Mouse (Mus musculus) forebrain, embryonic 10.5 days (tissue): ENCODE data around the gene Rora. TPM values are rescaled to one million over a fixed set of nuclear protein-coding genes. Genes with fewer than 3 reads are reported as not detected.

Experiments used
- DNase-seq: peaks from one replicate; pipeline ENCODE4 v3.0.0-alpha.2; 2017; ENCODE audit warnings: low spot score; ENCODE audit errors: extremely low spot score
- H3K27ac ChIP-seq: fragments of 300-500 bp; sonication (generic); 2 replicates; pipeline ENCODE4 v1.5.1; 2016; ENCODE audit warnings: mild to moderate bottlenecking
- H3K27me3 ChIP-seq: fragments of 300-500 bp; sonication (generic); 2 replicates; pipeline ENCODE4 v1.6.1; 2016; ENCODE audit warnings: mild to moderate bottlenecking; ENCODE audit not compliant: poor library complexity, severe bottlenecking
- H3K36me3 ChIP-seq: fragments of 300-500 bp; sonication (generic); replicated peaks from 2 replicates; pipeline ENCODE4 v1.6.1; 2016; ENCODE audit warnings: mild to moderate bottlenecking, moderate library complexity
- H3K4me1 ChIP-seq: fragments of 300-500 bp; sonication (generic); 2 replicates; pipeline ENCODE4 v1.6.1; 2016
- H3K4me3 ChIP-seq: fragments of 300-500 bp; sonication (generic); 2 replicates; pipeline ENCODE4 v1.5.1; 2016; ENCODE audit warnings: mild to moderate bottlenecking, moderate library complexity
- H3K9me3 ChIP-seq: fragments of 300-500 bp; sonication (generic); 2 replicates; pipeline ENCODE4 v1.6.1; 2016; ENCODE audit warnings: mild to moderate bottlenecking, moderate library complexity
- WGBS: fragments of 180-500 bp; shearing (Covaris S2); methylation state at CpG from one replicate; pipeline ENCODE4 v1.1.7; 2016; 5-methylcytosine and 5-hydroxymethylcytosine counted together
- polyA plus RNA-seq: library from polyadenylated mRNA; unstranded; fragments of >200 nt; fragmentation: Nextera tagmentation; extraction: Ambion mirVana; gene quantifications from 2 replicates; pipeline ENCODE4 v1.2.1, GENCODE M21; 2016

Rora gene
- polyA plus RNA-seq: 5.6 and 5.7 TPM in 2 replicates

DNA sequence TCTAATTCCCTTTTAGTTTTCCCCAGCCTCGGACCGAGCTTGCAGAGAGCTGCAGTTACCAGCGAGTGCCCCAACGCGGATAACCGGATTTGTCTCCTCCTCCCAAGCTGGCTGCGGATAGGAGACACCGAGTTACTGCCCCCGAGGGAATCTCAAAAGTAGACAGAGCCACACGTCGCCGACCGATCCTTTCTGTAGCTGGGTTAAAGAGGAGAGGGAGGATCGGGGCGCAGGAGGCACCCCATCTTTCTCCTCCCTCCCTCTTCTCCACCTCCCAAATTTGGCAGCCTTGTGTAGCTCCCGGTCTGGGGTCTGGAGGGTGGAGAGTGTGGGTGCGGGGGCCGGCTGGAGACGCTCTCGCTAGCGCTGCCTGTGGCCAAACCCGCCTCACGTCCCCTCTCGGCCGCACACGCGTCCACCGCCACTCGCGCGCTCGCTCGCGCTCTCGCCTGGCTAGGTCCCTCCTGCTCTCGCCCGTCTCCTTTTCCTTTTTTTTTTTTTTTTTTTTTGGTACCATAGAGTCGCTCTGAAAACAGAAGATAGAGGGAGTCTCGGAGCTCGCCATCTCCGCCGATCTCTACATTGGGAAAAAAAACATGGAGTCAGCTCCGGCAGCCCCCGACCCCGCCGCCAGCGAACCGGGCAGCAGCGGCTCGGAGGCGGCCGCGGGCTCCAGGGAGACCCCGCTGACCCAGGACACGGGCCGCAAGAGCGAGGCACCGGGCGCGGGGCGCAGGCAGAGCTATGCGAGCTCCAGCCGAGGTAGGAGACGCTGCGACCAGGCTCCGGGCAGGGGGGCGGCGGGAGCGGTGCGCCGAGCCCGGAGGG lies at the start of gene Rora:
Gene Rora, plus strand, starts transcription at position 576 of the 828 bp plus-strand sequence.
- H3K27ac ChIP-seq: peak within 1 kb of the TSS; percentile 93
- peaks cover 21% of the 10 kb centered on the region for H3K27me3 ChIP-seq
- H3K36me3 ChIP-seq: no peaks in the 10 kb centered on the region
- peak; percentile 76 for DNase-seq
- under 1% methylated on average over 72 of the region's 72 CpGs for WGBS
- peaks cover 35% of the 10 kb centered on the region for H3K4me1 ChIP-seq
- no peaks in the 10 kb centered on the region for H3K9me3 ChIP-seq
- H3K4me3 ChIP-seq: peak within 1 kb of the TSS; percentile 86

DNA sequence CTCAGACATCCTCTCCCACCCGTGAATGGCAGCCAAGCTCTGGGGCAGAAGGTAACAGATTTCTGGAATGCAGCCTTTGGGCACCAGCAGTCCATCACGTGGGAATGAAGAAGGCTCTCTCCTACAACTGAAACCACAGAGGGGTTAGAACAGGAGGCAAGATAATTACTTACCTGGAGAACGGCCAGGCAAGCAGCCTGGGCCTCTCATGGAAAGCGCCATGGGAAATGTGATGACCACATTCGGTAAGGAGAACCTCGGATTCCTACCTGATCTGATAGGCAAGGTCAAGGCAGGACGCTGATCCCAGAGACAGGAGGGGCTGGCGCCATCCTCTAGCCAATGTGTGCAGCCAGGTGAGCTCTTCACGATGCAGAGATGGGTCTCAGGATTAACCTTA lies 39.6 kb upstream of the Rora start:
- H3K27ac ChIP-seq: no peak overlapping the region
- DNase-seq: no peak
- no peak overlapping the region for H3K4me3 ChIP-seq
- WGBS: 87% methylated on average over 9 of the region's 9 CpGs
- H3K9me3 ChIP-seq: no peaks in the 10 kb centered on the region
- peaks cover 7% of the 10 kb centered on the region for H3K4me1 ChIP-seq
- H3K27me3 ChIP-seq: no peaks in the 10 kb centered on the region
- H3K36me3 ChIP-seq: no peaks in the 10 kb centered on the region

DNA sequence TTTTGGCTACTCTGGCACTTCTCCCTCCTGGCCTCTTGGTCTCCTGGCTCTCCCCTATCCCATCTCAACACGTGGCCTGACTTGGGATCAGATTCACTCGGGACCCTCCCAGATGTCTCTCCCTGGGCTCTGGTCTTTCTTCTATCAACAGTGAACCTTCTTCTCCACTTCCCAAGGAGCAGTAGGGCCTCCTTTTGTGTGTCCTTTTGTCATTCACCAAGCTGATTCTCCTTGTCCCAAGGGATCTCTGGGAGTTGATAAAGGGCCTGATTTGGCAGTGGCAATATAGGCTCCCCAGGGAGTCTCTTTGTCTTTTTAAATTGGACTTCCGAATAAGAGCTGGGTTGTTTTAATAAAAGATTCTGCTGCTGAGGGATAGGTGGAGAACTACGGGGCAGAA lies 36.5 kb upstream of the Rora start:
- 15% methylated on average over 4 of the region's 4 CpGs for WGBS
- no peak for DNase-seq

DNA sequence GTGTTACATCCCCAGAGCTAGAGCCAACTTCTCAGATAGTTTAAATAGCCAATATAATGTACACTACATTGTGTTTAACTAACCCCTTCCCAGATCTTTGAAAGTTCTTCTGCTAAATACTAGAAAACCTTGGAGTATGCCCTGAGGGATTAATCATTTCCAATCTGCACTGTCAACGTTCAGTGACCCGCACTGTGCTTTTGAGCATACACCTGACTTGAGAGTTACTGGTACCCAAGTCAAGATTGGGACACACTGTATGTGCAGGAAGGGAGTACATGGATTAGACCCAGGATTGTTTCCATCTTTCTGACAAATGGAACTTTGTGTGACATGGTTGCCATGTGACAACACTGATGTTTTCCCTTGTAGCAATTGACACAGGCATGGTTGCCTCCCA lies 33.5 kb upstream of the Rora start:
- Histone ChIP-seq H3K4me1 (peaks cover 7% of the 10 kb centered on the region), H3K27ac (no peak overlapping the region), H3K9me3 (no peaks in the 10 kb centered on the region), H3K27me3 (no peaks in the 10 kb centered on the region), H3K36me3 (no peaks in the 10 kb centered on the region), H3K4me3 (no peak overlapping the region)
- DNase-seq: no peak
- 92% methylated on average over 2 of the region's 2 CpGs for WGBS

More for the DNA sequence above, 36.5 kb upstream of the Rora start:
- no peaks in the 10 kb centered on the region for H3K9me3 ChIP-seq
- H3K4me3 ChIP-seq: no peak overlapping the region
- H3K4me1 ChIP-seq: peaks cover 7% of the 10 kb centered on the region
- H3K27me3 ChIP-seq: no peaks in the 10 kb centered on the region
- no peak overlapping the region for H3K27ac ChIP-seq
- no peaks in the 10 kb centered on the region for H3K36me3 ChIP-seq

DNA sequence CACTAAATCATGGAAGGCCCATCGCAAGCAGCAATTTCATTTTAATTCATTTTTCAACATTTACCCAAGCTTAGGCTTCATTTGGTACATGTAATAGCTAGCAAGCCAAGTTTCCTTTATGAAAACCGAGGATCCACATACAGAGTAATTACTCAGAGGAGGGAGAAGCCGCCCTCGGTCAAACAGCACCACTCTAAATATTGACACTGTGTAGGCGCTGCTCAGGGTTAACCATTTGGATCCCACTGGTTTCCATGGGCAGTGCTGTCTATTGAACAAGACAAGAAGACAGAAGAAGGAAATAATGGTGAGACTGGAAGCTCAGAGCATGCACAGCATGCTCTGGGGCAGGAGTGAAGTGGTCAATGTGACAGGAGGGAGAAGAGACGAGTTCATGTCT lies 33.1 kb upstream of the Rora start:
- Histone ChIP-seq H3K36me3 (no peaks in the 10 kb centered on the region), H3K27ac (no peak overlapping the region), H3K4me3 (no peak overlapping the region), H3K9me3 (no peaks in the 10 kb centered on the region), H3K4me1 (peaks cover 7% of the 10 kb centered on the region), H3K27me3 (no peaks in the 10 kb centered on the region)
- DNase-seq: no peak
- 91% methylated on average over 6 of the region's 6 CpGs for WGBS

DNA sequence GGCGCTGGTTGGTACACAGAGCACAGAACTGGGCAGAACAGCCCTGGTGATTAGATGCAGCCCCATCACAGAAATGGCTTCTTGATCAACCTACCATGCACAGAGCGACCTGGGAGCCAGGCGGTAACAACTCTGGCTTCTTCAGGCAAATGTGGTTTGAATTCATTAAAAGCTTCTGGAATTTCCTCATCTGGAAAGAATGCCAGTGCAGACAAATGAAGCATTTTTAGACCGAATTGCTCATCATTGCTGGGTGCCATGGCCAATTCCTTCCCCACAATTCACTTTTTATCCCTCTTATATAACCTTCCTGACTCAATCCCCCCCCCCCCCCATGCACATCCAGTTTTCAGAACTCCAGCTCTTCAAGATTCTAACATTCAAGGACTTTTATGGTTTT lies 28.6 kb upstream of the Rora start:
- H3K27ac ChIP-seq: no peak overlapping the region
- DNase-seq: no peak
- no peaks in the 10 kb centered on the region for H3K4me1 ChIP-seq
- H3K4me3 ChIP-seq: no peak overlapping the region
- H3K9me3 ChIP-seq: no peaks in the 10 kb centered on the region
- H3K27me3 ChIP-seq: no peaks in the 10 kb centered on the region
- H3K36me3 ChIP-seq: no peaks in the 10 kb centered on the region
- 85% methylated on average over 4 of the region's 4 CpGs for WGBS

DNA sequence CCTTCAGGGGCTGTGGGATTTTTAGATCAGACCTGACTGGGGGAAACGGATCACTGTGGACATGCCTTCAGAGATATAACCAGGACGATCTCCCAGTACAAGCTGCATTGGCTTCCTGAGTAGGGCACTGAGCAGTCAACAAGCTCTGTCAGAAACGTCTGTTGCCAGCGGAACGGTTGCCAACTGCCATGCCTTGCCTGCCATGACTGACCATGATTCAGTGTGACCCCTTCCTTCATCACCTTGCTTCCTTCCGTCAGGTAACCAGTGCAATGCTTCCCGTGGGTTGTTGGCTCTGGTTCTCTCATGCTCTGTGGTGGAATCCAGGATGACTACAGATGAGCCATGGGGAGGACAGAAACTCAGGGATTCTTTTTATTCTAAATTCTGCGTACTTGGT lies 16.3 kb upstream of the Rora start:
- Histone ChIP-seq H3K27me3 (no peaks in the 10 kb centered on the region), H3K4me3 (no peak overlapping the region), H3K27ac (no peak overlapping the region), H3K36me3 (no peaks in the 10 kb centered on the region), H3K4me1 (peaks cover 3% of the 10 kb centered on the region; the same call in 1 of the 2 replicates), H3K9me3 (no peaks in the 10 kb centered on the region)
- WGBS: 92% methylated on average over 8 of the region's 8 CpGs
- no peak for DNase-seq

DNA sequence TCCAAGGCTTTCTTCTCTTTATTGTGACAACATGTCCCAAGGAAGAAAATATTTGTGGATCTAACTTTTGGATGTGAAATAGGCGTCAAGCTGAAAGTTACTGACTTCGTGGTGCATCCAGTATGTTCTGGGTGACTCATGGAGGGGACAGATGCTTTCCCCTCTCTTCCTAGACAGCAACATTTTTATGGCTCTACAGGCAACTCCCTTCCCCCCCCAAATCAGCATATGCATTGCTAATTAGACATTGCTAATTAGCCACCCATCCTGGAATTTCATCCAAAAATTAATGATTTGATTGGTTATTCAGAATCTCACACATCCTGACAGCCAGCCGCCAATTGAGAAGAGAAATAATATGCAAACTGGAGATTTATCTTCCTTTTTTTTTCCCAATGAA lies 12.5 kb upstream of the Rora start:
- DNase-seq: no peak
- no peaks in the 10 kb centered on the region for H3K36me3 ChIP-seq
- no peak overlapping the region for H3K27ac ChIP-seq
- no peaks in the 10 kb centered on the region for H3K9me3 ChIP-seq
- H3K4me3 ChIP-seq: no peak overlapping the region
- WGBS: 81% methylated on average over 3 of the region's 3 CpGs
- H3K27me3 ChIP-seq: no peaks in the 10 kb centered on the region
- H3K4me1 ChIP-seq: peaks cover 3% of the 10 kb centered on the region; the same call in 1 of the 2 replicates

DNA sequence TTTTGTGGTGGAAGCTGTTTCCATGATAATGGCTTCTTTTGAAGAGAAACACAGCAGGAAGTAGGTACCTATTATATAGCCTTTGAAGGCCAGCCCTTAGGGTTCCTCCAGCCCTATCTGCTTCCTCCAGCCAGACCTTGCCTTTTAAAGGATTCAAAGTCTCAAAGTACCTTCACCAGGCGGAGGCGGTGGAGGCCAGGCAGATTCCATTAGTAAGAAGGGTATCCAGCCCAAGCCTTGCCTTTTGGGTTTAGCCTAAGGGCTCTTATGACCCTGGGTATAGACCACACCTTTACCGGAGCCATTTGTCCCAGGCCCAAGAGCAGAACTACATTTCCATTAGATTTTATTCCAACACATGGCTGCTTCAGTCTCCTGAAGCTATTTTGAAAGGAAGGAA lies 5.5 kb upstream of the Rora start:
- Histone ChIP-seq H3K4me1 (peaks cover 7% of the 10 kb centered on the region; the same call in 1 of the 2 replicates), H3K27me3 (no peaks in the 10 kb centered on the region; the same call in 1 of the 2 replicates), H3K27ac (no peak overlapping the region), H3K36me3 (no peaks in the 10 kb centered on the region), H3K4me3 (no peak overlapping the region), H3K9me3 (no peaks in the 10 kb centered on the region)
- no peak for DNase-seq
- 79% methylated on average over 3 of the region's 3 CpGs for WGBS

DNA sequence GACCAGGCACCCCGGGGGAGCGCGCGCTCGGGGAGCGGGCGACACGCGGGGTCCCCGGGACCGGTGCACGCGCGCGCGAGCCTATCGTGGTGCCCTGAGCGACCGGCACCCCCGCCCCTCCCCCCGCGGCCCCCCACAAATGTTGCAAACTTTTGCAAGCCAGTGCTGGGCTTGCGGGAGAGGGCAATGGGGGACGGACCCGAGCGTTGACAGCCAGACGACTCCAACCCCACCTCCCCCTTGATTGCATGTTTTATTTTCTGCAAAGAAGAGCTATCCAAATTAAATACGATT lies 400 bp downstream of the Rora start:
- Histone ChIP-seq H3K27me3 (peaks cover 21% of the 10 kb centered on the region), H3K4me3 (peak overlapping the region; percentile 86), H3K9me3 (no peaks in the 10 kb centered on the region), H3K36me3 (no peaks in the 10 kb centered on the region), H3K27ac (peak overlapping the region; percentile 93), H3K4me1 (peaks cover 35% of the 10 kb centered on the region)
- WGBS: 1% methylated on average over 27 of the region's 28 CpGs
- no peak for DNase-seq

DNA sequence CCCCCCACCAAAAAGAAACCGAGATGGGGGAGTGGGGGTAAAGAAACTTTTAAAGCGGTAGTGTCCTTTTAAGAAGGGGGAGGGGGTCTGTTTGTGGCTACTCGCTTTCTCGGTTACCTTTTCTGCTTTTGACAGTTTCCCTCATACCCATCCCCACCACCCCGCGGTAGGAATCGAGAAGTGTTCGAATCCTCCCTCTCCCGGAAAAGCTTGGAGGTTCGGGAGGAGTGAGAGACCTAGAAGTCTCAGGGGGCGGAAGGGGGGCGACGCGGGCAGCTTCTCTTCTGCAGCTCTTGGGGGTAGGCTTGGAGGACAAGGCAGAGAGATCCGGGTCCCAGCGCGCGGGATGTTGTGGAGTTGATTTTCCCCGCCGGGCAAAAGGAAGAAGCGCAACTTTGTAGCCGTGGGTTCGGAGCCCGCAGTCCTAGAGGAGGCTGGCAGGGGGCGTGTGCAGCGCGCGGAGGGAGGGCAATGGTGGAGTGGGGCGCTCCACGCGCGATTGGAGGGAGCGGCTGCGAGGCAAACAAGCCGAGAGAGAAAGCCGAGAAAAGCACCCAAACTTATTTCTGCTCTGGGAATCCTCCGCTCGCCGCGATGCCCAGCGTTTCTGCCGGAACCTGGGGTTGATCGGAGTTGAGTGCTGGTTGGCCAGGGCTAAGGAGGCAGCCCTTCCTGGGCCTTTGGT lies 889 bp downstream of the Rora start:
- Histone ChIP-seq H3K36me3 (no peaks in the 10 kb centered on the region), H3K4me1 (peaks cover 35% of the 10 kb centered on the region), H3K4me3 (peak overlapping the region; percentile 86), H3K9me3 (no peaks in the 10 kb centered on the region), H3K27ac (peak overlapping the region; percentile 93), H3K27me3 (peaks cover 21% of the 10 kb centered on the region)
- under 1% methylated on average over 43 of the region's 43 CpGs for WGBS
- peak; percentile 45 for DNase-seq

DNA sequence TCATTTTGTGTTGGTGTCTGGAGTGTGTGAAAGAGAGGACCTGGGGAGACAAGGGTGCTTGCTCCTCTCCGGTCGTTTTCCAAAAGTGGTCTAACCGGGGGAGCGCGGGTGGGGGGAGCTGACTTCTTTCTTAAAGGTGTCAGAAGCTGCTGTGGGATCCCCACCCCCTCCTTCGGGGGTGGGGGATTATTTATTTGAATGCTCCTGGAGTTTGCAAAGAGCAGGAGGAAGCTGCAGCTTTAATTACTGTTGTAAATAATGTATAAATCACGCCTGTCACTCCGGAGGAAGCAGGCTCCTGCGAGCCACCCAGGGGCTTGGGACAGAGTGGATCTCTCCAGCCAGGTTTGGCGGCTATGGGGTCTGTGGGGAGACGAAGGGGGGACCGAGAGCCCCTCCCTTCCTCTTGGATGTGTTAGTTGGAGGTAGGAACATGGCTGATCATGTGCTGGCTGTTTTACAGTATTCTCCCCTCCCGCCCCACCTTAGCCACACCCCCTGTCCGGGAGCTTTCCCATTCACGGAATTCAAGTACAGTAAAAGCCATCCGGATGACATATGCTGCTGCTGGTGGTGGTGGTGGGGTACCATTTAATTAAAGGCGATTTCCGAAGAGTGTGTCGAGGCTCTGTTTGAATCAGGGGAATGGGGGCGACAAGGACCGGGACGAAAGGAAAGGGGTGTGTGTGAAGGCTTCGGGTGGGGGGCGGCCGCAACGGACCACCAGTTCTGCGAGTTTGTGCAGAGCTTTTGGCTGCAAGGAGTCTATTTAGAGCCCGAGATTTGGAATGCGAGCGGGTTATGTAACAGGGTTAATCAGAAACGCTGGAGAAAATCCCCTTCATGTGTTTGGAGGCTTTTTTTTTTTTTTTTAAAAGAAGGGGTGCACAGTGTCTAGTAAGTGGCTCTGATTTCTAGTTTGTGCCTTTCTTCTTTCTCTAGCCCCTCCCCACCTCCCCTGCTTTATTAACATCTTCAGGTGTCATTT lies 1.7 kb downstream of the Rora start:
- Histone ChIP-seq H3K27me3 (peaks cover 21% of the 10 kb centered on the region), H3K9me3 (no peaks in the 10 kb centered on the region), H3K36me3 (no peaks in the 10 kb centered on the region), H3K27ac (peak overlapping the region; percentile 93; the same call in 1 of the 2 replicates), H3K4me1 (peaks cover 35% of the 10 kb centered on the region), H3K4me3 (peak overlapping the region; percentile 86)
- DNase-seq: no peak
- WGBS: 1% methylated on average over 31 of the region's 31 CpGs
